Mouse (Mus musculus): ENCODE results near the gene Cst12. TPM values are rescaled to one million over a fixed set of nuclear protein-coding genes. Genes with fewer than 3 reads are reported as not detected.

Gene Cst12
- polyA plus RNA-seq, 1 experiment from 2014 or later, result not detected

DNA sequence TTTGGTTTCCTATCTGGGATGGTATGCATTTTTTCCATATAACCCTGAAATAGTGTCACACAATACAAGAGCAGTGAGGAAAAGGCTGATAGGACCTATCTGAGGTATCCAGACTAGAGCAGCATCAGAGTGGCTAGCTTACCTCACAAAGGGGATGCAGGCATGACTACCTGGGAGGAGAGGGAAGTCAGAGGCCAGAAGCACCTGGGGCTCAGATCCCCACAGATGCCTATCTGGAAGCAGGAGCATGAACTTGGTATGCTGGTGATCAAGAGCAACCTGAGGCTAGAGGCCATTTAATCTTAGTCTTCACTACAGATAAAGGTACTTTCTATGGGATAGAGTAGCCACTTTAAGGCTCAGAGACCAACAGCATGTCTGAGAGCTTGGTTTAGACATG, 30.7 kb downstream of the Cst12 start, which contains the start of gene Cst13:
TSS of gene Cst13 (plus strand) at position 173 of the 400 bp plus-strand sequence.
- no peaks in the 10 kb centered on the region for H3K27me3 ChIP-seq
- no peak for ATAC-seq (ENCODE audit: low FRiP score, low read depth)
- no peak within 1 kb of the TSS for H3K27ac ChIP-seq
- H3K4me2 ChIP-seq (replicated peaks), result no peak within 1 kb of the TSS
- H3K9ac ChIP-seq, result no peak within 1 kb of the TSS
- no peaks in the 10 kb centered on the region for H3K4me1 ChIP-seq
- no peaks in the 10 kb centered on the region for H3K9me3 ChIP-seq
- H3K4me3 ChIP-seq, result no peak within 1 kb of the TSS
- no peaks in the 10 kb centered on the region for H3K36me3 ChIP-seq

DNA sequence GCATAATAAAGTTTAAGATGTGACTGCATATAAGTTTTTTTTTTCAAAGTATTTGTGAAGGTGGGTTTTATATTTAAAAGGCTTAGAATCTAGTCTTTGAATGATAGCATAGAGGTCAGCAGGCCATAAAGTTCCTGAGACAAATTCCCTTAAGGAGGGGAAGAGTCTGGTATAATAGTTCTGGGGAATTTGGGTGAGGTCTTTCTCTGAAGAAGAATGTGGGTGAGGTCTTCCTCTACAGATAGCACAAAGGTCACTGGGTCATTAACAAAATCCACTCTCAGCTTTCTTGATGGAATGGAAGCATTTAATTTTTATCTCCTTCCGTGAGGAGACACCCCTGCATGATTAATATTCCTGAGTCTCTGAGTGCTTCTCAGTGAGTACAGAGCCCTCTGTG, 36.8 kb downstream of the Cst12 start:
- no peak overlapping the region for H3K9ac ChIP-seq
- WGBS, result 47% methylated on average over 1 of the region's 1 CpGs
- no peaks in the 10 kb centered on the region for H3K27me3 ChIP-seq
- no peaks in the 10 kb centered on the region for H3K9me3 ChIP-seq
- H3K36me3 ChIP-seq, result no peaks in the 10 kb centered on the region
- H3K4me3 ChIP-seq, result no peak overlapping the region
- no peak for ATAC-seq (ENCODE audit: low FRiP score, low read depth)
- H3K4me2 ChIP-seq (replicated peaks), result no peak overlapping the region
- H3K27ac ChIP-seq, result no peak overlapping the region
- H3K4me1 ChIP-seq, result no peaks in the 10 kb centered on the region

DNA sequence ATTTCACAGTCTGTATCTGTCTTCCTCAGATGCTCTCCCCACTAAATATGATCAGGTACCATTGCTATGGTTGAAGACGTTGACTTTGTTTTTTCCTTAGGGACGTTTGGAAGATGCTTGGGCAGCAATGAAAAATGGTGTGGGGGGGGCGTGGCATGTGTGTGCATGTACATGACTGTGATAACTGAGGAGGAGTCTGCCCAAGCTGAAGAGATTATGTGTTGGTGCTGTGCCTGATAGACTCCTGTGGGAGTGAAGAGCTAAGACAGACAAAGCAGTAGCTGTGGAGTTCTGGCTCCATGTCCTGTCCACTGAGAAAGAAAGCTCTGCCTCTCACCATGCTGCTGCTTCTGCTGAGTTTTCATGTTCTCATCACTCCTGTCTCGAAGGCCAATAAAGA, 45.8 kb downstream of the Cst12 start, which contains the start of gene Cst9:
TSS of gene Cst9 (plus strand) at position 236 of the 400 bp plus-strand sequence.
- WGBS, result 58% methylated on average over 4 of the region's 4 CpGs
- Histone ChIP-seq H3K9me3 (no peaks in the 10 kb centered on the region), H3K27ac (no peak within 1 kb of the TSS), H3K4me1 (no peaks in the 10 kb centered on the region), H3K4me3 (no peak within 1 kb of the TSS), H3K27me3 (no peaks in the 10 kb centered on the region), H3K36me3 (no peaks in the 10 kb centered on the region), H3K9ac (no peak within 1 kb of the TSS), H3K4me2 (replicated peaks) (no peak within 1 kb of the TSS)
- no peak for ATAC-seq (ENCODE audit: low FRiP score, low read depth)

DNA sequence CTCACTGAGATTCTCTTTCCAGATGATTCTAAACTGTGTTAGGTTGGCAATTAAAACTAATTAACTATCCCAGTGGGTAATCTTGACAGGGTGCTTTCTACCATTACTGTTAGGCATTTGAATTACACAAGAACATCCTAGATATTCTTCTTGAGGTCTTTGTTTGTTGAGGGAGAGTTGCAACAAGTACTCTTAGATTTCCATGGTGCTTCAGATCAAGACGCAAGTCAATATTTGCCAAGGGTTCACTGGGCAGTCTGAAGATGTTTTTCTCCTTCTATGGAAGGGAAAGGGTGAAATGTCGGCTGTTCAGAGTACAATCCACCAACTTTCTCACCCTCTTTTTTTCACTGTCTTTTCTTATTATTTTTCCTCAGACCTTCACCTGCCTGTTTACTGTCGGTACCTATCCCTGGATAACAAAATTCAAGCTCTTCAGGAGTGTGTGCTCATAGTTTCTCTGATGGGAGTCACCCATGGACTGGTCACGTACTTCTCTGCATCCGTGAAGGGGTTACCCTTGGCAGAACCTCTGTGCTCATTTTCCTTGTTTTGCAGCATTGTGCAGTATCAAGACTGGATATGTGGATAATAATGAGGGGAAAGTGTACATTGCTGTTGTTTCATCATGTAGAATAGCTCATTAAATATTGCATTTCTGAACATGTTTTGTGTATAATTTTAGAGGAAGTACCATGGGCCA, 49.1 kb downstream of the Cst12 start:
- no peak for ATAC-seq (ENCODE audit: low FRiP score, low read depth)
- H3K9ac ChIP-seq, result no peak overlapping the region
- WGBS, result 86% methylated on average over 5 of the region's 5 CpGs

DNA sequence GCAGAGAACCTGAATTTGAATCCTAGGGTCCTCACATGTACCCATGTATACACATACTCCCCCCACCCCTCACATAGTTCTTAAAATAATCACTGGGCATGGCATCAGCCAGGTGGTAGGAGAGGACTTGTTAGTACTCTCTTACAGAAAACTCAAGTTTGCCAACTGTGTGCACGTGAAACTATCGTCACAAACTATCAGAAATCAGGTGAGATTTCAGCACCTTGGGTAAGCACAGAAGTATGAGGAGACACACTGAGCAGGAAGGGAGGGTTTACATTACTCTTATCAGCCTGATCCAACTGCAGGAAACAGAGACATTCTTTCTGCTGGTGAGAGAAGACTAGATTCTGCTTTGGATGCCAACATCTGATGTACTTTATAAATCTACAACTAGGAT, 50.1 kb downstream of the Cst12 start:
- Histone ChIP-seq H3K4me3 (no peak overlapping the region), H3K4me2 (replicated peaks) (no peak overlapping the region), H3K4me1 (no peaks in the 10 kb centered on the region), H3K36me3 (no peaks in the 10 kb centered on the region), H3K27ac (no peak overlapping the region), H3K27me3 (no peaks in the 10 kb centered on the region), H3K9ac (no peak overlapping the region), H3K9me3 (no peaks in the 10 kb centered on the region)
- ATAC-seq (ENCODE audit: low FRiP score, low read depth), result no peak
- 90% methylated on average over 2 of the region's 2 CpGs for WGBS

More for the DNA sequence above, 49.1 kb downstream of the Cst12 start:
- no peaks in the 10 kb centered on the region for H3K36me3 ChIP-seq
- no peaks in the 10 kb centered on the region for H3K9me3 ChIP-seq
- H3K27me3 ChIP-seq, result no peaks in the 10 kb centered on the region
- H3K27ac ChIP-seq, result no peak overlapping the region
- no peak overlapping the region for H3K4me2 ChIP-seq (replicated peaks)
- no peaks in the 10 kb centered on the region for H3K4me1 ChIP-seq
- no peak overlapping the region for H3K4me3 ChIP-seq

Other genes starting within 250 kb of the Cst12 start
- 89.8 and 97.1 TPM in 2 replicates for gene Nxt1, start 116.8 kb upstream of the Cst12 start, polyA plus RNA-seq (2015; fragmentation: Nextera tagmentation; extraction: Ambion mirVana)
- gene Gzf1, start 108.3 kb upstream of the Cst12 start, polyA plus RNA-seq (2015; fragmentation: Nextera tagmentation; extraction: Ambion mirVana), result 22.5 and 23.9 TPM in 2 replicates
- 4.3 and 4.6 TPM in 2 replicates for gene Napb, start 56.9 kb upstream of the Cst12 start, polyA plus RNA-seq (2015; fragmentation: Nextera tagmentation; extraction: Ambion mirVana)
- gene Cstl1, start 39.0 kb upstream of the Cst12 start, polyA plus RNA-seq (2015; fragmentation: Nextera tagmentation; extraction: Ambion mirVana), result not detected in 2 replicates
- not detected in 2 replicates for gene Cst11, start 17.9 kb upstream of the Cst12 start, polyA plus RNA-seq (2015; fragmentation: Nextera tagmentation; extraction: Ambion mirVana)
- not detected in 2 replicates for gene 8030411F24Rik, start 7.4 kb upstream of the Cst12 start, polyA plus RNA-seq (2015; fragmentation: Nextera tagmentation; extraction: Ambion mirVana)
- not detected in 2 replicates for gene Cst8, start 9.4 kb downstream of the Cst12 start, polyA plus RNA-seq (2015; fragmentation: Nextera tagmentation; extraction: Ambion mirVana)
- gene Cst13, start 30.7 kb downstream of the Cst12 start, polyA plus RNA-seq (2015; fragmentation: Nextera tagmentation; extraction: Ambion mirVana), result not detected in 2 replicates
- gene Cst9, start 45.8 kb downstream of the Cst12 start, polyA plus RNA-seq (2015; fragmentation: Nextera tagmentation; extraction: Ambion mirVana), result not detected in 2 replicates
- not detected in 2 replicates for gene 9230104L09Rik, start 75.7 kb downstream of the Cst12 start, polyA plus RNA-seq (2015; fragmentation: Nextera tagmentation; extraction: Ambion mirVana)
- gene Cst3, start 86.3 kb downstream of the Cst12 start, polyA plus RNA-seq (2015; fragmentation: Nextera tagmentation; extraction: Ambion mirVana), result 386 and 403 TPM in 2 replicates
- not detected in 2 replicates for gene Gm1330, start 213.9 kb downstream of the Cst12 start, polyA plus RNA-seq (2015; fragmentation: Nextera tagmentation; extraction: Ambion mirVana)
- not detected in 2 replicates for gene Gm10750, start 227.9 kb downstream of the Cst12 start, polyA plus RNA-seq (2015; fragmentation: Nextera tagmentation; extraction: Ambion mirVana)